Mouse (Mus musculus) small intestine, adult 2 months (tissue): ENCODE measurements at regions not wholly inside any gene's neighbourhood (a gene's known extent, or its start where the extent isn't known, plus 50 kb on each side); places are given as distances from the start of the nearest gene placed in this dataset.

Experiments used
- H3K27ac ChIP-seq: fragments of 200-500 bp; 2 replicates; pipeline ENCODE4 v1.5.1; 2012; ENCODE audit warnings: low read depth, low read length, control low read depth, inconsistent platforms; ENCODE audit not compliant: insufficient read depth
- H3K27me3 ChIP-seq: fragments of 200-500 bp; 2 replicates; pipeline ENCODE4 v1.6.1; 2012; ENCODE audit warnings: mild to moderate bottlenecking, moderate library complexity, low read length, inconsistent platforms; ENCODE audit not compliant: control insufficient read depth, insufficient read depth
- H3K36me3 ChIP-seq: fragments of 200-500 bp; 2 replicates; pipeline ENCODE4 v1.6.1; 2012; ENCODE audit warnings: mild to moderate bottlenecking, low read length, control low read depth, inconsistent platforms; ENCODE audit not compliant: control insufficient read depth, insufficient read depth
- H3K4me1 ChIP-seq: fragments of 200-500 bp; 2 replicates; pipeline ENCODE4 v1.6.1; 2012; ENCODE audit warnings: low read length, inconsistent platforms, mixed read lengths; ENCODE audit not compliant: control insufficient read depth, insufficient read depth, insufficient read length
- H3K4me3 ChIP-seq: fragments of 200-500 bp; 2 replicates; pipeline ENCODE4 v1.5.1; 2012; ENCODE audit warnings: low read depth, mild to moderate bottlenecking, control low read depth, inconsistent platforms, low read length, moderate library complexity
- CTCF ChIP-seq: fragments of 200-500 bp; IDR thresholded peaks from 2 replicates; pipeline ENCODE4 v1.5.1; 2012; ENCODE audit warnings: low read depth, mild to moderate bottlenecking, control low read depth, inconsistent platforms, low read length, moderate library complexity, mixed read lengths; ENCODE audit not compliant: insufficient replicate concordance, insufficient read length; ENCODE audit errors: extremely low read depth
- POLR2A ChIP-seq: fragments of 200-500 bp; IDR thresholded peaks from 2 replicates; pipeline ENCODE4 v1.6.1; 2012; ENCODE audit warnings: low read depth, mild to moderate bottlenecking, control low read depth, inconsistent platforms, low read length, moderate library complexity
- WGBS: fragments of 180-500 bp; shearing (Covaris S2); methylation state at CpG from one replicate; pipeline ENCODE4 v1.1.7; 2018; 5-methylcytosine and 5-hydroxymethylcytosine counted together

DNA sequence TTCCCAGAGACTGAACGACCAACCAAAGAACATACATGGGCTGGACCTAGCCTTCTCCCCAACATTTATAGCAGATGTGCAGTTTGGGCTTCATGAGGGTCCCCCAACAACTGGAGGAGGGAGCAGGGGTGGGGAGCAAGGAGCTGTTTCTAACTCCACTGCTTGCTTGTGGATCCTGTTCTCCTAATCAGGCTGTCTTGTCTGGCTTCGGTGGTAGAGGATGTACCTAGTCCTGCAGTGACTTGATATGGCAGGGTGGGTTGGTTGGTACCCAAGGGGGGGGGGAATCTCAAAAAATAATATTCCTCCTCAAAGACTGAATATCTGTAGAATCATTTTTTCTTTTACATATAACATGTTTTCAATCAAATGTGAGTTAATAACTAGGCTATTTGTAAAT is 168.3 kb upstream of the Jmjd1c start:
- no peaks in the 10 kb centered on the region for H3K36me3 ChIP-seq
- H3K27ac ChIP-seq = peak overlapping the region; percentile 56; the same call in 1 of the 2 replicates
- WGBS = 88% methylated on average over 2 of the region's 2 CpGs
- TF ChIP-seq CTCF (no peak), POLR2A (no peak)
- no peak overlapping the region for H3K4me3 ChIP-seq
- no peaks in the 10 kb centered on the region for H3K27me3 ChIP-seq
- peaks cover 13% of the 10 kb centered on the region; the same call in 1 of the 2 replicates for H3K4me1 ChIP-seq

DNA sequence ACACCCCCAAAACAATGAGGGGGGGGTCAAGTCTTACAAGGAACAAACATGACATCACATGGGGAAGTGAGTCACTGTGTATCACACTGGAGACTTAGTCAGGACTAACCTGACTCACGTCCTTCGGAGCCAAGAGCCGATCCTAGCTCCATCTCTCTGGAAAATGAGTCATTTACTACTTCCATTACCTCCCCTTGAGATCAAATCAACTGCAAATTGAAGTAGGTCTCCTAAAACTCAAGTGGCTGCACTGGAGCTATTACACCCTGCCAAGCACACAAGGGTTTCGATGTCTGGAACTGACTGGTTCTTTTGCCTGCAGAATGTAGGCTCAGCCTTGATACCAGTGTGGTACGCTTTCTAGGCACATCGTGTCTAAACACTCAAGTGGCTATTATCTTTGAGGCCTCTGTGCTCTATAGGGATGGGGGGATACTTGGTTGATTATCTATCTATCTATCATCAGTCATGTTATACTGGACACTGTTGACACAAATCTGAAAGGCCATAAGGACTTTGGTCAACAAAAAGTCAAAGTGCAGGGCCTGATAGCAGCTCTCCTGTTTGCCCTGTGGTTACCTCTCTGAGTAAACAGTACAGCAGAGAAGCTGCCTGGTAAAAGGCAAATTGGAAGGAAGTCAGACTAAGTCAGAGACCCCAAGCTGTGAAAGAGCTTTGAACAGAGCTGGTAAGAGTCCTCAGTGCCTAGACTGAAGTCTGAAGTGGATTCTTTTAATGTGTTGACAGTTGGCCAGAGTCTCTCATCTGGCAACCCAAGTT is 167.5 kb upstream of the Jmjd1c start:
- H3K4me3 ChIP-seq = no peak overlapping the region
- H3K27ac ChIP-seq = peak overlapping the region; percentile 81
- TF ChIP-seq POLR2A (no peak), CTCF (no peak)
- peaks cover 11% of the 10 kb centered on the region; the same call in 1 of the 2 replicates for H3K4me1 ChIP-seq
- WGBS = 31% methylated on average over 6 of the region's 6 CpGs
- H3K27me3 ChIP-seq = no peaks in the 10 kb centered on the region
- no peaks in the 10 kb centered on the region for H3K36me3 ChIP-seq

DNA sequence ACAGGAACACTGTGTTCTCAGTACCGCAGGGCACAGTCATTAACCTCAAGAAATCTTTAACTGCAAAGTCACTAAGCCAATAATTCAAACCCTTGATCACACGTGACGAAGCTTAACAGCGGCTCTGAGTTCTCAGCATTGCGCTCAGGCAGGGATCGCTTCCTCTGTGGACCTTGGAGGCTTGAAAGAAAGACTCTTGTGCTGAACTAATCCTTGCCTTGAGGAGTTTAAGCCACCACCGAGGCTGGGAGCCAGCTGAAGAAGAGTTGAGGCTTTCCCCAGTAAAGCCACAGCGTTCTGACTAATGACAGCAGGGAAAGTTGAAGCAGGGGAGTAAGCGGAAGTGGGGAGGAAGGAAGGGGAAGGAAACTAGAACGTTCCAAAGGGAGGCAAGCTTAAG is 165.4 kb upstream of the Jmjd1c start:
- WGBS = 41% methylated on average over 10 of the region's 10 CpGs
- H3K27ac ChIP-seq = peak overlapping the region; percentile 65
- 0 out of 2 replicates have a peak overlapping the region, but pooled peaks have one; percentile 4 for H3K4me3 ChIP-seq

DNA sequence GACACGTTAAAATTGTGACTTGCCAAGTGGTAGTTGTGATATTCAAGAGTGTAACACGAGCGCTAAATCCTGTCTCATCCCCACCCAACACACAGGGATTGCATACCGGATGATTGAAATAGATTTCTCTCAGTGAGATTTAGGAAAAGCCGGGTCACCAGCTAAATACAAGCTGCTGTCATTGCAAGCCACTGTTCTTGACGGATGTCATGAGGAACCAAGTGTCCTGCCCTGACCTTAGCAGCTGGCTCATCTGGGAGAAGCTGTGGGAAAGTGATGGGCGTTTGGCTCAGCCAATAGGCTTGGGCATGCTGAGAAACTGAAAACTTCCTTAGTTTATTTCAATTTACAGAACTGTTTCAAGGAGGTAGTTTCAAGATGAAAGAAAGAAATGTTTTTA is 164.4 kb upstream of the Jmjd1c start:
- Histone ChIP-seq H3K4me1 (peaks cover 11% of the 10 kb centered on the region; the same call in 1 of the 2 replicates), H3K27me3 (no peaks in the 10 kb centered on the region), H3K36me3 (no peaks in the 10 kb centered on the region), H3K4me3 (no peak overlapping the region), H3K27ac (no peak overlapping the region)
- WGBS = 72% methylated on average over 7 of the region's 7 CpGs
- TF ChIP-seq CTCF (no peak), POLR2A (no peak)

More for the DNA sequence above, 165.4 kb upstream of the Jmjd1c start:
- H3K27me3 ChIP-seq = no peaks in the 10 kb centered on the region
- H3K36me3 ChIP-seq = no peaks in the 10 kb centered on the region
- H3K4me1 ChIP-seq = peaks cover 11% of the 10 kb centered on the region; the same call in 1 of the 2 replicates
- TF ChIP-seq CTCF (no peak), POLR2A (no peak)

DNA sequence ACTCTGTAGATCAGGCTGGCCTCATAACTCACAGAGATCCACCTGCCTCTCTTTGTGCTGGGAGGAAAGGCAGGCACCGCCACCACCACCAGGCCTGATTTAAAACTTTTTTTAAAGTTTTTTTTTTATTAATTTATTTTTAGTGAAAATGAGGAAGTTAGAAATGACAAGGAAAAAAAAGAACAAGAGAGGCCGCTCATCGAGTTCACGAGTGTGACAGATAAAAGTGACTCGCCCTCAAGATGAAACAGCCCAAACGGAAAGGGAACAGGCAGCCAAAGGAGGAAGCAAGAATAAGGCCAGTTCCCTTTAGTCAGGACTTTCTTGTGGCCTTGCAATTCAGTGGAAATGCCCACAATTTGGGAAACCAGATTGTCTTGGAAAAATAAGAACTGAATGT is 163.4 kb upstream of the Jmjd1c start:
- Histone ChIP-seq H3K27ac (no peak overlapping the region), H3K4me1 (peaks cover 11% of the 10 kb centered on the region; the same call in 1 of the 2 replicates), H3K27me3 (no peaks in the 10 kb centered on the region), H3K4me3 (no peak overlapping the region), H3K36me3 (no peaks in the 10 kb centered on the region)
- TF ChIP-seq POLR2A (no peak), CTCF (no peak)
- WGBS = 44% methylated on average over 6 of the region's 6 CpGs

DNA sequence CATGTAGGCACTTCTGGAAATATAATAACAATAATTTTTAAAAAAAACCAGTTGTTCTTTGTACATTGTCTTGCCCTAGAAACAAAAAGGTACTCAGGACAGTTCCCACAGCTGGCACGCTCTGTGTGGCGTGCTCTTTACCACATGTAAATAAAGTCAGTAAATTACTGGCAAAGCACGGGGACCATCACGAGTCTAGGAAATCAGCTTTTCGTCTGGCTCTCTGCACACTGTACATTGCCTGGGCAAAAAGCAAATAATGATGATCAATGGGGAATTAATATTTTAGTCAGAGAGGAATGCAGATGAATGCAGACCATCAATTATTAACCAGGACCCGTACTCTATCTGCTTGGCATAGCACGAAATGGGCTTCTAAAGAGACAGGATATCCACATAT is 162.2 kb upstream of the Jmjd1c start:
- H3K4me1 ChIP-seq = peaks cover 9% of the 10 kb centered on the region; the same call in 1 of the 2 replicates
- 75% methylated on average over 7 of the region's 7 CpGs for WGBS
- H3K4me3 ChIP-seq = no peak overlapping the region
- TF ChIP-seq POLR2A (no peak), CTCF (no peak)
- H3K36me3 ChIP-seq = no peaks in the 10 kb centered on the region
- H3K27me3 ChIP-seq = no peaks in the 10 kb centered on the region
- no peak overlapping the region for H3K27ac ChIP-seq

DNA sequence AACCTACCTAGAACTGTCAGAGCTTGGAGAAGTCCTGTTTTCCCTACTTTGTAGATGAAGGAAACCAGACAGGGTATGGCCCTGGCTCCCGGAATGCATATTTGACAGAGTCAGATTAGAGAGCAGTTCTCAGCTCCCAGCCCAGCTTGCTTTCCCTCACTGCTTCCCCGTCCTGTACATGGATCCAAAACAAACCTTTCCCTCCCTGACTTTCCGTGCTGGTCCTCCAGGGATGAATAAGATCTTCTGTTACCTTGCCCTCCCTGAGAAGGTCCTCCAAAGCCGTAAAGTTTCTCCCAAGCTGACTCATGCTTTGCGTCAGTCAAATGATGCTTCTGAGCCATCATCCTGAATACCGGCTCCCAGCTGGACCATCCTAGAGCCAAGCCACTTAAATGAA is 160.2 kb upstream of the Jmjd1c start:
- 81% methylated on average over 6 of the region's 6 CpGs for WGBS
- peaks cover 5% of the 10 kb centered on the region; the same call in 1 of the 2 replicates for H3K4me1 ChIP-seq
- no peak for TF ChIP-seq POLR2A
- TF ChIP-seq CTCF = no peak
- no peaks in the 10 kb centered on the region for H3K27me3 ChIP-seq
- H3K36me3 ChIP-seq = no peaks in the 10 kb centered on the region
- H3K4me3 ChIP-seq = no peak overlapping the region
- no peak overlapping the region for H3K27ac ChIP-seq
